Mouse (Mus musculus): Measurements from ENCODE around the gene Il23a.

DNA sequence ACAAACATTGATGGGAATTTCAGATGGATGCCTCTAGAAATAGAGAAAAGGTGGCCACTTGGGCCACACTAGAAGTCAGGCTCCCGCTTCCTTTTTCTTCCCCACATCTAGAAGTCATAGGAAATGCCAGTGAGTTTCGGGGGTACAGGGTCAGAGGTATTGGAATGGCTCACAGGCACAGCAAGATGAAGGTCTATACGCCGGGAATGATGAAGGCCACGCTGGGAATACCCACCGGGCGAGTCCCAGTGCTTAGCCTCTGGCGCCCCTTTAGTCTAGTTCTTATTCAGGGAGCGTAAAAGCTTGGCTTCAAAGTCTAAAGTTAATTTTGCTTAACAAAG is 4.2 kb upstream of the Il23a start:
- TF ChIP-seq CTCF (conservative IDR thresholded peaks at IDR 0.05; ENCODE audit: low read length), result no peak
- TF ChIP-seq POU5F1 (IDR thresholded peaks at IDR 0.05; ENCODE audit: borderline replicate concordance, low read length), result no peak
- no peak for TF ChIP-seq NANOG (IDR thresholded peaks at IDR 0.05; ENCODE audit: borderline replicate concordance, low read length)

Measured in E14TG2a.4 (cell line).